Mouse (Mus musculus) layer of hippocampus, adult 11-12 months (tissue): Measurements from ENCODE around the gene B4galt1.

Source experiments
- DNase-seq: peaks from one replicate; pipeline ENCODE4 v3.0.0; 2022; ENCODE audit warnings: low spot score

Gene B4galt1

GRCm38 (mm10) chr4:40840448-40840847 is 13.4 kb downstream of the B4galt1 start:
- no peak for DNase-seq

DNA sequence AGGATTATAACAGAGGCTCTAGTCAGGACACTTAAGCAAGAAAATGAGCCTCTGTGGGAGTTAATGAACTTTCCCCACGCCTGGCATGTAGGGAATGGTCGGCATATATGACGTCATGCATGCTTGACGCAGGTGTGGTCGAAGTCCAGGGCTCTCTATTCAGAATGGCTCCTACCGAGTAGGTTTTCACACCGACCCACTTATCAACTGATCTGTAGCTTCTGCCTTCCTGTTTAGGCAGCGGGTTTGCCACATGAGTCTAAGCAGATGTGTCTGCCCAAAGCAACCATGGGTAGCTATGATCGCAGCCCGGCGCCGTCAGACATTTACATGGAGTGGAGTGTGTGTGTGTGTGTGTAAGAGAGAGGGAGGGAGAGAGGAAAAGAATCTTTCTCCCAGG is 14.6 kb downstream of the B4galt1 start:
- no peak for DNase-seq

- DNase-seq, result no peak
Measured at GRCm38 (mm10) chr4:40837451-40838285, 16.1 kb downstream of the B4galt1 start.

GRCm38 (mm10) chr4:40837008-40837407 is 16.8 kb downstream of the B4galt1 start:
- DNase-seq, result no peak

GRCm38 (mm10) chr4:40834872-40835271 is 18.9 kb downstream of the B4galt1 start:
- no peak for DNase-seq

GRCm38 (mm10) chr4:40834232-40834786 is 19.5 kb downstream of the B4galt1 start:
- DNase-seq, result no peak

GRCm38 (mm10) chr4:40833381-40834231 is 20.2 kb downstream of the B4galt1 start:
- DNase-seq, result no peak

- no peak for DNase-seq
Measured at GRCm38 (mm10) chr4:40830530-40830929, 23.3 kb downstream of the B4galt1 start.

DNA sequence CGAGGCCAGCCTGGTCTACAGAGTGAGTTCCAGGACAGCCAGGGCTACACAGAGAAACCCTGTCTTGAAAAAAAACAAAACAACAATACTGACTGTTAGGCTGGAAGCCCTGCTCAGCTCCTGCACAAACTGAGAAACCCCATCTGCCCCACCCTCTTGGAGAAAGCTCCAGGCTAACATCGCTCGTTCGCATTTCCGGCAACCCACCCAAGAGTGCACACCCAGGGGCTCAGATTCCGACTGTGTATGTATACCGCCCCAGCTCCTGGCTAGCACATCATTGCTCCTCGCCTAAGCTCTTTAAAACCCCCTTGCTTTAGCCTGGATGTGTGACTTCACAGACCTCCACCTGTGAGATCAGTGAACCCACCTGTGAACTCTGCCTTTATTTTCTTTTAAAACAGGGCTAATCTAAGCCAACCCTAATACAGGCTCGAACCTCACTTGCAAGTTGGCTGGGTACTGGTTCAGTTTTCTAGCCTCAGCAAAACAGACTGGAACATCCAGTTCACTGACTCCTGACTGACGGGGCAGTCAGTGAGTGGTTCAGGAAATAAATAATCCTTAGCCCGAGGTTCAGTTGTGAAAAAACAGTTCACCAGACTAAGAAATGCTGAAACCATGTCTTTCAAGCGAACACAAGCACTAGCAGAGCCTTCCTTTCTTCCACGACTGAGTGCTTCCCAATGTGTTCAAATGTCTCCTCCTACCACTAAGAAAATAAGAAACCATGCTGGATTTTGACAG is 24.0 kb downstream of the B4galt1 start:
- DNase-seq, result no peak

- no peak for DNase-seq
Measured at GRCm38 (mm10) chr4:40828910-40829309, 24.9 kb downstream of the B4galt1 start.

GRCm38 (mm10) chr4:40827926-40828325 is 25.9 kb downstream of the B4galt1 start:
- DNase-seq, result no peak

- no peak for DNase-seq
Measured at GRCm38 (mm10) chr4:40826810-40827209, 27.0 kb downstream of the B4galt1 start.

DNA sequence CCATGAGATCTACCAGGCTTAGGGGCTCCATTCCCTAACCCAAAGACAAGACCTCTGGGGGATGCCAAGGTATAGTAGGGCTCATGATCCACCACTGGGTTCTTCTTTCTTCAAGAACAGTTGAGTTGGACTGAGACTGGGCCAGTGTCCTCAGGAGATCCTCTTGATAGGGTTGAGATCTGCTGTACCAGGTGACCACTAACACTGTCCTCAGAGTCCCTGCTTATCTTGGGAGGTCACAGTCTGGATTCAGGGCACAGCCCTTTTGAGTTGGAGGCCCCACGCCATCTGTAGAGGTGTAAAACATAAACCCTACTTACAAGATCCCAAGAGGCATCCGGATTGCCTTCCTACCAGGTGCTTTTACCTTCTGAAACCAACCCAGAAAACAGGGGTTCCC is 27.8 kb downstream of the B4galt1 start:
- no peak for DNase-seq

GRCm38 (mm10) chr4:40825146-40825545 is 28.7 kb downstream of the B4galt1 start:
- DNase-seq, result no peak

DNA sequence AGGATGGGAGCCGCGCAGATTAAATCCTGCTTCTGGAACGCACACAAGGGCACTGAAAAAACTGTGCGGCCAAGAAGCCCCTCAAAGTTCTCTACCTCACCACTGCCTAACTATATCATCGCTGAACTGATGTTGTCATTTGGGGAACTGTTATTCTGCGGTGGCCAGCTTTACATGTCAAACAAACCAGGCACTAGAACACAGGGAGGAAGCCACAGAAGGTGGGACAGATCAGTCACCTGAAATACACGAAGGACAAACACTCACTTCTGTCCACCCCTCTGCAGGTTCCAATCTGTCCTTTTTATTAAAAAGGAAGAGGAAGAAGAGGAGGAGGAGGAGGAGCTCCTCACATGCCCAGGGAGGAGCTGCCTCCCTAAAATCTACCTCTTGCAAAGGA is 29.3 kb downstream of the B4galt1 start:
- no peak for DNase-seq

GRCm38 (mm10) chr4:40823664-40824063 is 30.1 kb downstream of the B4galt1 start:
- DNase-seq, result no peak

DNA sequence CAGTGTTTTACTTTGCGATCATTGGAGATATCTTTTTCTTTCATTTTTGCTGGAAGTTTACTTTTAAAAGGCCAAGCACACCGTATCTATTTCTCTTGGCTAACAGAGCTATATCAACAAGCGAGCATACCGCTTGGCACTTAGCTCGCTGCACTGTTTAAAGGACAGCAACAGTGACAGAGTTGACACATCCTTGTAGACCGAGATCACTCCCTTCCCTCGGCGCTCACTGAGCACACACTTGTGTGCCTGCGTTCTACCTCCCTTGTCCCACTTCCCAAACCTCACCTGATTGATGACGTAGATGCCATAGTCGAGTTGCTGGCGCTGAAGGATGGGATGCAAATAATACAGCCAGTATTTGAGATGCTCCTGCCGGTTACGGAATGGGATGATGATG is 30.7 kb downstream of the B4galt1 start:
- DNase-seq, result no peak

- DNase-seq, result no peak
Measured at GRCm38 (mm10) chr4:40821303-40822023, 32.3 kb downstream of the B4galt1 start.

DNA sequence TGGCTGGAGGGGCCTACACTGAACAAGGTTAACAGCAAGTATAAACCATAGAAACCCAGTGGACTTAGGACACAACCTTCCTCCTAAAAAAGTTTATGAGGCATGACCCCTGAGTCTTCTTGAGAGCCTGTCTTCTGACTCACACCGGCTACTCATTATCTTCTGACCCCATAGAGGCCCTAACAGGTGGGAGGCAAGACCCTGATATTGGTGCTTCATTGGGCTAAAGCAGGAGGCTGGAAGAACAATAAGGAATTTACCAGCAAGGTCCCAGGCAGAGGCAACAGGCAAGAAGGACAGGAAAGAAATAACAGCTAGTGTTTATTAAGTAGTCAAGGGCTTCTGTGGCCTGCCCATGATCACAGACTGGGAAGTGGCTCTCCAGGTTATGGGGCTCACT is 32.9 kb downstream of the B4galt1 start:
- no peak for DNase-seq

- no peak for DNase-seq
Measured at GRCm38 (mm10) chr4:40820024-40820423, 33.8 kb downstream of the B4galt1 start.

- DNase-seq, result no peak
Measured at GRCm38 (mm10) chr4:40819151-40819550, 34.7 kb downstream of the B4galt1 start.
